Mouse (Mus musculus): ENCODE results near the gene Zscan5b.
"Not testable (repeated sequence)": the region's sequence is repeated elsewhere in the genome, so short reads cannot be mapped to it uniquely, and the experiment has no call there.

Gene Zscan5b

GRCm38 (mm10) chr7:6244361-6245292 lies 22.5 kb downstream of the Zscan5b start:
- no peak for DNase-seq (ENCODE audit: low read depth, low spot score)

- no peak for DNase-seq (ENCODE audit: low read depth, low spot score)
These were observed 30.3 kb downstream of the Zscan5b start, which contains the start of gene Epp13 for GRCm38 (mm10) chr7:6252410-6252809. TSS of gene Epp13 (plus strand) at chr7:6252710.

- no peak for DNase-seq (ENCODE audit: low read depth, low spot score)
These were observed 32.4 kb downstream of the Zscan5b start for GRCm38 (mm10) chr7:6254451-6254850.

GRCm38 (mm10) chr7:6257386-6257785 lies 35.3 kb downstream of the Zscan5b start:
- no peak for DNase-seq (ENCODE audit: low read depth, low spot score)

- no peak for DNase-seq (ENCODE audit: low read depth, low spot score)
These were observed 36.4 kb downstream of the Zscan5b start for GRCm38 (mm10) chr7:6258232-6259220.

GRCm38 (mm10) chr7:6260004-6260403 lies 37.9 kb downstream of the Zscan5b start:
- DNase-seq (ENCODE audit: low read depth, low spot score), result not testable (repeated sequence)

GRCm38 (mm10) chr7:6262120-6262519 lies 40.0 kb downstream of the Zscan5b start:
- no peak for DNase-seq (ENCODE audit: low read depth, low spot score)

- DNase-seq (ENCODE audit: low read depth, low spot score), result no peak
These were observed 40.9 kb downstream of the Zscan5b start for GRCm38 (mm10) chr7:6262984-6263383.

GRCm38 (mm10) chr7:6265695-6266094 lies 43.6 kb downstream of the Zscan5b start:
- no peak for DNase-seq (ENCODE audit: low read depth, low spot score)

GRCm38 (mm10) chr7:6277906-6278305 lies 55.8 kb downstream of the Zscan5b start:
- no peak for DNase-seq (ENCODE audit: low read depth, low spot score)

- DNase-seq (ENCODE audit: low read depth, low spot score), result peak; percentile 67
These were observed 60.7 kb downstream of the Zscan5b start for GRCm38 (mm10) chr7:6282749-6283148.

GRCm38 (mm10) chr7:6283451-6284075 lies 61.5 kb downstream of the Zscan5b start:
- DNase-seq (ENCODE audit: low read depth, low spot score), result peak; percentile 84

GRCm38 (mm10) chr7:6284442-6285012 lies 62.4 kb downstream of the Zscan5b start:
- DNase-seq (ENCODE audit: low read depth, low spot score), result no peak

- no peak for DNase-seq (ENCODE audit: low read depth, low spot score)
These were observed 63.3 kb downstream of the Zscan5b start for GRCm38 (mm10) chr7:6285366-6285765.

- peak; percentile 98 for DNase-seq (ENCODE audit: low read depth, low spot score)
These were observed 64.0 kb downstream of the Zscan5b start, which contains the start of gene Zfp667 for GRCm38 (mm10) chr7:6285842-6286705. TSS of gene Zfp667 (plus strand) at chr7:6286579.

- no peak for DNase-seq (ENCODE audit: low read depth, low spot score)
These were observed 64.9 kb downstream of the Zscan5b start for GRCm38 (mm10) chr7:6286921-6287531.

All from embryo, embryonic 11.5 days (tissue).